Mouse (Mus musculus) bone marrow macrophage, adult 2 months (primary cell): ENCODE results near the gene Zbtb24.

ENCODE experiments used
- CTCF ChIP-seq: IDR thresholded peaks from 2 replicates; pipeline ENCODE4 v1.5.1; 2012; ENCODE audit warnings: low read depth, mild to moderate bottlenecking, low read length, moderate library complexity
- POLR2A ChIP-seq: IDR thresholded peaks from 2 replicates; pipeline ENCODE4 v1.6.1; 2012; ENCODE audit warnings: mild to moderate bottlenecking, low read depth, low read length, borderline replicate concordance

GRCm38 (mm10) chr10:41489708-41490517, 39.7 kb downstream of the Zbtb24 start, which contains the start of the genes Smpd2 and Ppil6:
- peak; percentile 62 for TF ChIP-seq POLR2A
- no peak for TF ChIP-seq CTCF
